ENCODE assay signal across 8 mouse cellular contexts in genomic region chr17:87330921-87331291, GRCm38 (mm10). TPM values are rescaled to one million over a fixed set of nuclear protein-coding genes. Genes with fewer than 3 reads are reported as not detected.
DNase-seq lines count a peak whose midpoint lies in the region; ATAC-seq lines count a peak whose summit lies in the region.

No protein-coding gene starts in this region.

- H3K9ac ChIP-seq in liver, embryonic 15.5 days = no peak overlapping the region

- H3K36me3 ChIP-seq in liver, embryonic 15.5 days (replicated peaks) = peaks cover 30% of the 10 kb centered on the region

- peak; percentile 43 for ATAC-seq in liver, embryonic 15.5 days (ENCODE audit: insufficient read depth)

- no peak overlapping the region for H3K27ac ChIP-seq in liver, embryonic 15.5 days (replicated peaks)

- peak; percentile 51 for DNase-seq in layer of hippocampus, adult 9-11 months
- DNase-seq in layer of hippocampus, adult 11-12 months (ENCODE audit: low spot score) = no peak
- peak; percentile 70 to 79 for DNase-seq in cerebellum, postnatal 36 days
- peak; percentile 44 for DNase-seq in heart, postnatal 4 days
- DNase-seq in retina, postnatal 1 day = peak; percentile 76
- DNase-seq in thymus, adult 18-20 months = no peak
- no peak for DNase-seq in spleen, adult 12 weeks (ENCODE audit: low spot score)

- WGBS in liver, embryonic 15.5 days (ENCODE audit: insufficient replicate concordance) = 7% methylated on average over 11 of the region's 11 CpGs

- H3K9me3 ChIP-seq in liver, embryonic 15.5 days (replicated peaks) = no peaks in the 10 kb centered on the region

- no peaks in the 10 kb centered on the region for H3K27me3 ChIP-seq in liver, embryonic 15.5 days

- H3K4me1 ChIP-seq in liver, embryonic 15.5 days (replicated peaks) = peaks cover 27% of the 10 kb centered on the region

- no peak overlapping the region for H3K4me3 ChIP-seq in liver, embryonic 15.5 days (replicated peaks)

- no peak overlapping the region; the same call in 1 of the 2 replicates for H3K4me2 ChIP-seq in liver, embryonic 15.5 days

RNA-seq across cellular contexts. Expression of gene Ttc7, which starts 48.2 kb away (rescaled TPM):
- 1 to 10 TPM; 5.5 TPM for total RNA-seq in heart, postnatal 4 days (2021)
- polyA plus RNA-seq in liver, embryonic 15.5 days (2015; fragmentation: Nextera tagmentation; extraction: Ambion mirVana) = 10.8 and 11.3 TPM in 2 replicates

Comparison
In these comparisons a context has a peak if more than half of its experiments do, and no peak if none do; other contexts are left out.
1. DNase-seq: peak in layer of hippocampus, adult 9-11 months (single experiment), cerebellum, postnatal 36 days (2 of 2), heart, postnatal 4 days (single experiment) and retina, postnatal 1 day (single experiment); none in layer of hippocampus, adult 11-12 months (single experiment), thymus, adult 18-20 months (0 of 2) and spleen, adult 12 weeks (single experiment).